Mouse (Mus musculus) erythroblast, embryonic 14.5 days (primary cell): Measurements from ENCODE around the gene Pdia6. TPM values are rescaled to one million over a fixed set of nuclear protein-coding genes. Genes with fewer than 3 reads are reported as not detected.

ENCODE experiments used
- H3K27me3 ChIP-seq: 2 replicates; pipeline ENCODE4 v1.6.1; 2012; ENCODE audit warnings: inconsistent platforms; ENCODE audit not compliant: control insufficient read depth
- H3K36me3 ChIP-seq: 2 replicates; pipeline ENCODE4 v1.6.1; 2012; ENCODE audit warnings: mild to moderate bottlenecking, inconsistent platforms; ENCODE audit not compliant: control insufficient read depth
- H3K4me1 ChIP-seq: 2 replicates; pipeline ENCODE4 v1.6.1; 2012; ENCODE audit warnings: inconsistent platforms; ENCODE audit not compliant: control insufficient read depth
- H3K4me3 ChIP-seq: replicated peaks from 2 replicates; pipeline ENCODE3; 2012; ENCODE audit warnings: moderate library complexity, mild to moderate bottlenecking, inconsistent platforms
- H3K9me3 ChIP-seq: 2 replicates; pipeline ENCODE4 v1.6.1; 2012; ENCODE audit warnings: low read length, inconsistent platforms, mixed read lengths; ENCODE audit not compliant: control insufficient read depth
- GATA1 ChIP-seq: IDR thresholded peaks from 2 replicates; pipeline ENCODE4 v1.6.1; 2012; ENCODE audit warnings: low read length, inconsistent platforms, mixed read lengths
- TAL1 ChIP-seq: IDR thresholded peaks from 3 replicates; pipeline ENCODE4 v1.6.1; 2012; ENCODE audit warnings: low read length, inconsistent platforms, mixed read lengths
- polyA plus RNA-seq: library from polyadenylated mRNA; stranded (reverse); fragments of >175 nt; gene quantifications from 2 replicates; pipeline ENCODE4 v1.2.3, GENCODE M21; 2012

Gene Pdia6
- polyA plus RNA-seq, 1 experiment = 0.58 TPM

- no peaks in the 10 kb centered on the region for H3K9me3 ChIP-seq
- TF ChIP-seq TAL1 = no peak
- no peak for TF ChIP-seq GATA1
These were observed 30.6 kb upstream of the Pdia6 start for GRCm38 (mm10) chr12:17235535-17236313.

DNA sequence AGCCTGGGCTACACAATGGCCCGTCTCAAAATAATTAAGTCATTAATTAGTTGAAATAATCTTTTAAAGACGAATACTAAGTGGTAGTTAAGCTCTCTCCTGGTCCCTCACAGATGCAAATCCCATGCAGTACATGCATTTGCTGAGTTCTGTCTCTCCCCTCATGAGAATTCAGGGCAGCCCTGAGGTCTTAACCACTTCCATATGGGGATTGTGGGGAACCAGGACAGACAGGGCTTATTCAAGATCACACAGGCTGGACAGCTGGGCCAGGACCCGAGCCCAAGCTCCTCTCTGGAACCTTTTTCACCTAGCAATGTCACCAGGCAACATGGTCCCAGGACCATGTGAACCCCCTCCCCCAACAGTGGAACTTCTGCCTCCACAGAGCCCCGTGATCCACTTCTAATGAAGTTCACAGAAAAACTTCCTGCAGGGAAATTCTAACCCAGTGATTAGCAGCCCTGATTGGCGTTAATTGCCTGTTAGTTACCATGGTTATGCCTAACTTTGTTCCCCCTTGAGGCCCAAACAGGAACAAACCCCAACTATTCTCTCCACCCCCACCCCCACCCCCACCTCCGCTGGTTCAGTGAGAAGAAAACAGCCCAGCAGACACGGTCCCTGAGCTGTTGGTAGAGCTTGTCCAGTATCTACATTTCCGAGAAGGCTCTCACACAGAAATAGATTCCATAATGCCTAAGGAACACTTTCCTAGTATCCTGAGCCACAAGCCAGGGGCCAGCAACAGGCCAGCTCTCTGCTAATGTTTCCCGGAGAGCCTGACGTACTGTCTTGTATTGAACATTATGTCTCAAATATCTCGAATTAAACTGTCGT is 27.5 kb upstream of the Pdia6 start:
- no peak for TF ChIP-seq TAL1
- TF ChIP-seq GATA1 = no peak
- H3K36me3 ChIP-seq = no peaks in the 10 kb centered on the region
- no peak overlapping the region for H3K4me3 ChIP-seq

More at GRCm38 (mm10) chr12:17235535-17236313, 30.6 kb upstream of the Pdia6 start:
- no peaks in the 10 kb centered on the region for H3K27me3 ChIP-seq
- no peak overlapping the region for H3K4me3 ChIP-seq
- H3K4me1 ChIP-seq = no peaks in the 10 kb centered on the region
- no peaks in the 10 kb centered on the region for H3K36me3 ChIP-seq

DNA sequence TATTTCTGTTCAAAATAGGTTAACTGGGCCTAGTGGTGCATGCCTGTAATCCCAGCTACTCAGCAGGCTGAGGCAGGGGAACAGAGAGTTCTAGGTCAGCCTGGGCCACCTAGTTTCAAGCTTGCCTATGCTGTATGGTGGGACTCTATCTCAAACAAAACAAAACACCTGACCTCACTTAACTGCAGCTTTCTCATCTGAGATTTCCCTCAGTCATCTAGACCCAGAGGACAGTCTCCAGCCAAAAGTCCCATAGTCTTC is 27.0 kb upstream of the Pdia6 start:
- Histone ChIP-seq H3K27me3 (no peaks in the 10 kb centered on the region), H3K36me3 (no peaks in the 10 kb centered on the region), H3K4me3 (no peak overlapping the region), H3K4me1 (no peaks in the 10 kb centered on the region), H3K9me3 (no peaks in the 10 kb centered on the region)
- TF ChIP-seq GATA1 (no peak), TAL1 (no peak)

More for the DNA sequence above, 27.5 kb upstream of the Pdia6 start:
- H3K4me1 ChIP-seq = no peaks in the 10 kb centered on the region
- H3K27me3 ChIP-seq = no peaks in the 10 kb centered on the region
- no peaks in the 10 kb centered on the region for H3K9me3 ChIP-seq

GRCm38 (mm10) chr12:17241016-17241415 is 25.3 kb upstream of the Pdia6 start:
- H3K36me3 ChIP-seq = no peaks in the 10 kb centered on the region
- H3K27me3 ChIP-seq = no peaks in the 10 kb centered on the region
- H3K4me1 ChIP-seq = no peaks in the 10 kb centered on the region
- H3K4me3 ChIP-seq = no peak overlapping the region
- TF ChIP-seq TAL1 (no peak), GATA1 (no peak)
- no peaks in the 10 kb centered on the region for H3K9me3 ChIP-seq

DNA sequence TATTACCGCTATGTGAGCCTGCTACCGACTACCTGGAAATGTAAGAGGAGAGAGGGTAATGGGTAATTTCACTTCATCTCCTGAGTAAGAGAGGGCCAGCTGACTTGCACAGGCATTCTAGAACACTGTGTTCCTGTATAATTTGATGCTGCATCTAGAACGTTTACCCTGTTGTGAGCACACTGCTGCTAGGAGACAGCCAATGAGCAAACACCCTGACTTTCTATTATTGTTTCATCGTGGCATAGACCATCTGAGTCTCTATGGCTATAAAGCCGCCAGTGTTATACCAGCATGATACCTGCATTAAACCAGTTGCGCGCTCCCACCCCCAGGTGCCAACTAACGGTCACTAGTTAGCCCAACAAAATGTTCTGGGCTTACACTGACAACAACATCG is 24.7 kb upstream of the Pdia6 start:
- H3K9me3 ChIP-seq = no peaks in the 10 kb centered on the region
- H3K36me3 ChIP-seq = no peaks in the 10 kb centered on the region
- no peaks in the 10 kb centered on the region for H3K4me1 ChIP-seq
- no peak overlapping the region for H3K4me3 ChIP-seq
- H3K27me3 ChIP-seq = no peaks in the 10 kb centered on the region
- no peak for TF ChIP-seq GATA1
- TF ChIP-seq TAL1 = no peak

DNA sequence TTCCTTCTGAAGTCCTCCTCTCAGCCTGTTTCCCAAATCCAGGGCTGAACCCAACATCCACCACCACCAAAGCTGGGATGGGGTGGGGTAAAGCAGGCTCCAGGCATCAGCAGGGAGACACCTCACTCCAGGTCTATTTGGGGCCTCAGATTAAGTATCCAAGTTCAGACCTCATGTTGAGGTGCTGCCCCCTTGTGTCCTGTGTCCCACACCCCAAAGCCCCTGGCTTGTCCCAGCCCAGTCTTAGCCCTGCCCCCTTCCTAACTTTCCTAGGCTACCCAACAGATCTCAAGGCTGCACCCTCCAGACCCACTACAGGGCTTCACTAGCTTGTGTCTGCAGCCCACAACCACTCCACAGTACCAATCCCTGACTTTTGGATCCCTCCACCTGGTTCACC is 24.3 kb upstream of the Pdia6 start:
- H3K4me1 ChIP-seq = no peaks in the 10 kb centered on the region
- no peaks in the 10 kb centered on the region for H3K36me3 ChIP-seq
- H3K9me3 ChIP-seq = no peaks in the 10 kb centered on the region
- H3K27me3 ChIP-seq = no peaks in the 10 kb centered on the region
- TF ChIP-seq TAL1 = no peak
- no peak for TF ChIP-seq GATA1
- H3K4me3 ChIP-seq = no peak overlapping the region

DNA sequence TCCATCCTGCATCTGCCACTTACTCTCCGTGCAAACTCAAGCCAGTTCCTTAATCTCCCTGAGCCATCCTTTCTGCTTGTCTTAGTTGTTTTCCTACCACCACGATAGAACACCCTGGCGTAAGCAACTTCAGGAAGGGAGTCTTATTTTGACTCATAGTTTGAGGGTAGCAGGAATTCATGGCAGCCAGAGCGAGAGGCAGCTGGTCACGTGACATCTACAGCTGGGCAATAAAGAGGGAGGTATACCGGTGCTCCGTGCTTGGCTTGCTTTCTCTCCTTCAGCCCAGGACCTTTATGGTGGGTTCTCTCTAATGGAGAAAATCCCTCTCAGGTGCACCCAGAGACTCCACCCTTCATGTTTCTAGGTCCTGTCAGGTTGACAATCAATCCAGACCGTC is 15.4 kb upstream of the Pdia6 start:
- Histone ChIP-seq H3K4me1 (no peaks in the 10 kb centered on the region), H3K36me3 (no peaks in the 10 kb centered on the region), H3K4me3 (no peak overlapping the region), H3K9me3 (no peaks in the 10 kb centered on the region), H3K27me3 (no peaks in the 10 kb centered on the region; the same call in 1 of the 2 replicates)
- TF ChIP-seq GATA1 (no peak), TAL1 (no peak)

- TF ChIP-seq GATA1 (no peak), TAL1 (no peak)
- Histone ChIP-seq H3K4me3 (no peak overlapping the region), H3K4me1 (no peaks in the 10 kb centered on the region), H3K36me3 (no peaks in the 10 kb centered on the region), H3K9me3 (no peaks in the 10 kb centered on the region), H3K27me3 (no peaks in the 10 kb centered on the region; the same call in 1 of the 2 replicates)
These were observed 13.3 kb upstream of the Pdia6 start for GRCm38 (mm10) chr12:17253069-17253468.

DNA sequence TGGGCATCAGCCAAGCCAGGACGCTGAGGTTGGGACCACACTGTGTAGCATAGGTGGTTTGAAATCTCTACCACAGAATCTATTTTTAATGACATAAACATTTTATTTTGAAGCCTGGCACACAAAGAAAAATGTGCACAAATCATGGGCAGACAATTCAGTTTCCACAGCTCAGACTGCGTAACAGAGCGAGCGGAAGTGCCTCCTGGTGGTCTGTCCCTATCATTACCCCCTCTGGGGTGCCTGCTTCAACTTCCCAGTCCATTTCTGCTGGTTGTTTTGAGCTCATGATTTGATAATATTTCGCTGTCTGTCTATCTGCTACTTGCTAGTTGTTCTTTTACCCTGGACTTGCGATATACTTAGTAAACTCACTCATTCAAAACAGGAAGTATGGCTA is 10.7 kb upstream of the Pdia6 start:
- no peaks in the 10 kb centered on the region for H3K4me1 ChIP-seq
- H3K9me3 ChIP-seq = no peaks in the 10 kb centered on the region
- no peaks in the 10 kb centered on the region; the same call in 1 of the 2 replicates for H3K27me3 ChIP-seq
- H3K36me3 ChIP-seq = no peaks in the 10 kb centered on the region
- TF ChIP-seq TAL1 (no peak), GATA1 (no peak)
- no peak overlapping the region for H3K4me3 ChIP-seq
